Mouse (Mus musculus) CH12.LX (cell line): ENCODE results near the gene Lrrc9. TPM values are rescaled to one million over a fixed set of nuclear protein-coding genes. Genes with fewer than 3 reads are reported as not detected.

ENCODE experiments used
- DNase-seq: peaks from one replicate; pipeline ENCODE4 v3.0.0-alpha.2; 2013; ENCODE audit errors: extremely low read depth
- H3K27ac ChIP-seq: 2 replicates; pipeline ENCODE4 v1.5.1; 2012; ENCODE audit warnings: low read depth, mild to moderate bottlenecking, control low read depth, moderate library complexity; ENCODE audit not compliant: insufficient read depth
- H3K27me3 ChIP-seq: replicated peaks from 2 replicates; pipeline ENCODE3; 2012; ENCODE audit warnings: inconsistent platforms
- H3K36me3 ChIP-seq, 2 experiments: replicated peaks in 1 of 2; 2 replicates each; pipeline versions ENCODE3 to v1.6.1; 2012; ENCODE audit warnings: inconsistent platforms in 1 of 2, low read length in 1 of 2, mild to moderate bottlenecking in 1 of 2, mixed read lengths in 1 of 2, moderate library complexity in 1 of 2; ENCODE audit not compliant: control insufficient read depth in 1 of 2, insufficient read depth in 1 of 2
- H3K4me1 ChIP-seq, 2 experiments: 2 replicates each; pipeline ENCODE4 v1.6.1; 2012; ENCODE audit warnings: inconsistent platforms in 1 of 2, moderate library complexity in 1 of 2; ENCODE audit not compliant: insufficient read depth in 2 of 2, control insufficient read depth in 1 of 2
- H3K4me2 ChIP-seq: 2 replicates; pipeline ENCODE4 v1.6.1; 2012; ENCODE audit warnings: low read depth, mild to moderate bottlenecking, control low read depth; ENCODE audit not compliant: poor library complexity, insufficient read depth, severe bottlenecking
- H3K4me3 ChIP-seq, 3 experiments: fragments of 150-350 bp in 1 of 3; sonication (generic) in 1 of 3; replicated peaks in 1 of 3; 2 replicates each; pipeline versions ENCODE3 to v1.5.1; 2011 to 2012; ENCODE audit warnings: low read depth in 2 of 3, low read length in 2 of 3, mild to moderate bottlenecking in 2 of 3, moderate library complexity in 2 of 3, control low read depth in 1 of 3, improper control_type of control experiment in 1 of 3, inconsistent platforms in 1 of 3, mixed read lengths in 1 of 3; ENCODE audit not compliant: poor library complexity in 1 of 3
- H3K79me2 ChIP-seq: replicated peaks from 2 replicates; pipeline ENCODE4 v1.6.1; 2012; ENCODE audit warnings: mild to moderate bottlenecking, moderate library complexity; ENCODE audit not compliant: control insufficient read depth, poor library complexity, insufficient read depth, severe bottlenecking; ENCODE audit errors: extremely low read depth
- H3K9ac ChIP-seq: 2 replicates; pipeline ENCODE4 v1.6.1; 2012; ENCODE audit warnings: low read depth, mild to moderate bottlenecking, control low read depth, moderate library complexity; ENCODE audit not compliant: insufficient read depth
- H3K9me3 ChIP-seq: replicated peaks from 2 replicates; pipeline ENCODE3; 2012; ENCODE audit warnings: low read length, inconsistent platforms, mixed read lengths
- BHLHE40 ChIP-seq: IDR thresholded peaks from 2 replicates; pipeline ENCODE4 v1.6.1; 2011; ENCODE audit warnings: mild to moderate bottlenecking, low read depth, low read length, improper control_type of control experiment
- CTCF ChIP-seq, 2 experiments: IDR thresholded peaks in 1 of 2; conservative IDR thresholded peaks in 1 of 2; 2 replicates each; pipeline ENCODE4 v1.5.1; 2011 to 2012; ENCODE audit warnings: low read depth in 2 of 2, low read length in 2 of 2, improper control_type of control experiment in 1 of 2, inconsistent platforms in 1 of 2, mild to moderate bottlenecking in 1 of 2, moderate library complexity in 1 of 2
- E2F4 ChIP-seq: IDR thresholded peaks from 2 replicates; pipeline ENCODE4 v1.6.1; 2011; ENCODE audit warnings: low read depth, low read length, improper control_type of control experiment; ENCODE audit not compliant: insufficient replicate concordance
- ELF1 ChIP-seq: IDR thresholded peaks from 2 replicates; pipeline ENCODE4 v1.6.1; 2014; ENCODE audit warnings: low read depth, mild to moderate bottlenecking, inconsistent platforms, low read length, improper control_type of control experiment
- GABPA ChIP-seq: IDR thresholded peaks from 2 replicates; pipeline ENCODE4 v1.6.1; 2012; ENCODE audit warnings: low read depth, low read length, improper control_type of control experiment, inconsistent platforms; ENCODE audit not compliant: insufficient replicate concordance
- HCFC1 ChIP-seq: IDR thresholded peaks from 2 replicates; pipeline ENCODE4 v1.6.1; 2012; ENCODE audit warnings: low read depth, mild to moderate bottlenecking, inconsistent platforms, low read length, improper control_type of control experiment
- MAX ChIP-seq: IDR thresholded peaks from 2 replicates; pipeline ENCODE4 v1.6.1; 2011; ENCODE audit warnings: low read length, improper control_type of control experiment
- MAZ ChIP-seq: IDR thresholded peaks from 2 replicates; pipeline ENCODE4 v1.6.1; 2012; ENCODE audit warnings: low read depth, mild to moderate bottlenecking, inconsistent platforms, low read length, improper control_type of control experiment, moderate library complexity
- MEF2A ChIP-seq: IDR thresholded peaks from 2 replicates; pipeline ENCODE4 v1.6.1; 2014; ENCODE audit warnings: low read depth, mild to moderate bottlenecking, inconsistent platforms, low read length, improper control_type of control experiment, borderline replicate concordance
- MXI1 ChIP-seq: IDR thresholded peaks from 2 replicates; pipeline ENCODE4 v1.6.1; 2011; ENCODE audit warnings: mild to moderate bottlenecking, low read depth, low read length, improper control_type of control experiment
- MYC ChIP-seq: IDR thresholded peaks from 2 replicates; pipeline ENCODE4 v1.6.1; 2011; ENCODE audit warnings: low read depth, mild to moderate bottlenecking, improper control_type of control experiment, low read length
- NELFE ChIP-seq: IDR thresholded peaks from 2 replicates; pipeline ENCODE4 v1.6.1; 2011; ENCODE audit warnings: low read depth, low read length, improper control_type of control experiment
- NRF1 ChIP-seq: IDR thresholded peaks from 2 replicates; pipeline ENCODE4 v1.6.1; 2014; ENCODE audit warnings: low read depth, mild to moderate bottlenecking, inconsistent platforms, low read length, improper control_type of control experiment, moderate library complexity
- POLR2A ChIP-seq: IDR thresholded peaks from 2 replicates; pipeline ENCODE4 v1.6.1; 2011; ENCODE audit warnings: low read depth, mild to moderate bottlenecking, improper control_type of control experiment, low read length
- RAD21 ChIP-seq: IDR thresholded peaks from 2 replicates; pipeline ENCODE4 v1.6.1; 2011; ENCODE audit warnings: low read depth, mild to moderate bottlenecking, low read length, improper control_type of control experiment, moderate library complexity
- SIN3A ChIP-seq: IDR thresholded peaks from 2 replicates; pipeline ENCODE4 v1.6.1; 2012; ENCODE audit warnings: low read length, improper control_type of control experiment, inconsistent platforms
- SMC3 ChIP-seq: IDR thresholded peaks from 2 replicates; pipeline ENCODE4 v1.6.1; 2011; ENCODE audit warnings: low read depth, low read length, improper control_type of control experiment
- TBP ChIP-seq: conservative IDR thresholded peaks from 2 replicates; pipeline ENCODE4 v1.6.1; 2011; ENCODE audit warnings: low read depth, low read length, improper control_type of control experiment
- UBTF ChIP-seq: IDR thresholded peaks from 2 replicates; pipeline ENCODE4 v1.6.1; 2012; ENCODE audit warnings: low read depth, mild to moderate bottlenecking, inconsistent platforms, low read length, improper control_type of control experiment, moderate library complexity
- ZKSCAN1 ChIP-seq: IDR thresholded peaks from 2 replicates; pipeline ENCODE4 v1.6.1; 2012; ENCODE audit warnings: low read depth, inconsistent platforms, low read length, improper control_type of control experiment, borderline replicate concordance
- ZMIZ1 ChIP-seq: IDR thresholded peaks from 2 replicates; pipeline ENCODE4 v1.6.1; 2012; ENCODE audit warnings: low read depth, mild to moderate bottlenecking, inconsistent platforms, low read length, improper control_type of control experiment
- dilution Hi-C: fragments of 300-500 bp; cut with MboI; formaldehyde crosslinking; loops from 2 replicates; pipeline ENCODE4 v1.14.3; 2020; ENCODE audit warnings: low sequenced_read_pairs; ENCODE audit not compliant: extremely low pct_unique_long_range_greater_than_20kb, extremely low pct_ligation_motif_present
- in situ Hi-C: fragments of 300-500 bp; cut with MboI; formaldehyde crosslinking; loops from 3 replicates; pipeline ENCODE4 v1.14.3; 2019; ENCODE audit warnings: low sequenced_read_pairs, low pct_ligation_motif_present, low pct_unique_long_range_greater_than_20kb, mixed read lengths
- polyA plus RNA-seq: library from polyadenylated mRNA; unstranded; fragments of >175 nt; gene quantifications from 2 replicates; pipeline ENCODE4 v1.2.1, GENCODE M21; 2012; ENCODE audit warnings: low read depth; ENCODE audit not compliant: insufficient read length
- total RNA-seq, 2 experiments: library from RNA; depleted of rRNA; stranded (reverse); fragments of 300-350 nt in 1 of 2; fragments of >200 nt in 1 of 2; gene quantifications; 2 replicates each; pipeline ENCODE4 v1.2.3; 2012 to 2014

Gene Lrrc9
- total and polyA plus RNA-seq, 3 experiments: not detected

DNA sequence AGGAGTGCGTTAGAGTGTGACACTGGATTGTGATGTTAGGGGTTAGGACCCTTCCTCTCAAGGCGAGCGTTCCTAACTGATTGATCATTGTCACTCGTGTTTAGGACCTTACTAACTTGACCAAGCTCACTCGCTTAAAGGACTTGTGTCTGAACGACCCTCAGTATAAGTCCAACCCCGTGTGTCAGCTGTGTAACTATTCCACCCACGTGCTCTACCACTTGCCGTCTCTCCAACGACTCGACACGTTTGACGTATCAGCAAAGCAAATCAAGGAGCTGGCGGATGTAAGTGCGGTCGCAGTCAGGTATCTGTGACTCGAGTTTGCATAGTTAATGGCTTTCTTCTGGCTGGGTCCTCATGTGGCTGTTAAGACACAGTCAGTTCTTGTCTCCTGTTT, 12.3 kb downstream of the Lrrc9 start:
- dilution Hi-C loops (no loop called here), in situ Hi-C loops (no loop called here)
- H3K27ac ChIP-seq: no peak overlapping the region
- H3K4me1 ChIP-seq: peaks cover 0 to 5% of the 10 kb centered on the region in 2 experiments; a peak in 1 of 4 replicates
- no peak overlapping the region for H3K9ac ChIP-seq
- H3K4me2 ChIP-seq: no peak overlapping the region
- TF ChIP-seq MAX: peak; percentile 67
- no peak for TF ChIP-seq MEF2A
- no peak overlapping the region for H3K4me3 ChIP-seq
- no peaks in the 10 kb centered on the region for H3K9me3 ChIP-seq
- H3K79me2 ChIP-seq: no peaks in the 10 kb centered on the region
- no peaks in the 10 kb centered on the region for H3K36me3 ChIP-seq
- no peaks in the 10 kb centered on the region for H3K27me3 ChIP-seq
- DNase-seq: no peak

- in situ Hi-C loops: loop anchor here (5.0 to 10.0 kb wide), 2 partner anchors 46 to 233 kb away; no protein-coding TSS in a partner anchor
- no peaks in the 10 kb centered on the region for H3K36me3 ChIP-seq
- peaks cover 5 to 12% of the 10 kb centered on the region in 2 experiments for H3K4me1 ChIP-seq
- dilution Hi-C loops: no loop called here
- peak; percentile 56 for DNase-seq
- H3K4me2 ChIP-seq: peak overlapping the region; percentile 84; the same call in 1 of the 2 replicates
- TF ChIP-seq MAZ: no peak
- TF ChIP-seq GABPA: no peak
- TF ChIP-seq ELF1: no peak
- peak; percentile 82 for TF ChIP-seq SMC3
- TF ChIP-seq HCFC1: no peak
- TF ChIP-seq POLR2A: no peak
- TF ChIP-seq CTCF (conservative IDR thresholded peaks at IDR 0.05 in 1 of 2, IDR thresholded peaks at IDR 0.05 in 1 of 2; ENCODE audit: low read depth in 2 of 2, low read length in 2 of 2): peak; percentile 31 to 82; a peak in 3 of 4 replicates
- TF ChIP-seq MEF2A: no peak
- no peak for TF ChIP-seq BHLHE40
- no peak for TF ChIP-seq ZKSCAN1
- TF ChIP-seq SIN3A: 0 out of 2 replicates have a peak, but pooled peaks have one; percentile 20
- TF ChIP-seq MXI1: no peak
- TF ChIP-seq RAD21: peak; percentile 68
- no peak for TF ChIP-seq E2F4
- TF ChIP-seq ZMIZ1: no peak
- TF ChIP-seq TBP: no peak
- TF ChIP-seq UBTF: no peak
- TF ChIP-seq NRF1: no peak
- TF ChIP-seq NELFE: peak; percentile 18; the same call in 1 of the 2 replicates
- 0 out of 2 replicates have a peak, but pooled peaks have one; percentile 25 for TF ChIP-seq MYC
- H3K9ac ChIP-seq: no peak overlapping the region
- H3K27me3 ChIP-seq: no peaks in the 10 kb centered on the region
- H3K4me3 ChIP-seq: no peak overlapping the region
- H3K9me3 ChIP-seq: no peaks in the 10 kb centered on the region
- no peak overlapping the region for H3K27ac ChIP-seq
- H3K79me2 ChIP-seq: no peaks in the 10 kb centered on the region
Measured at GRCm38 (mm10) chr12:72461191-72461893, 19.7 kb downstream of the Lrrc9 start.
